Mouse (Mus musculus) urinary bladder, postnatal 25 days (tissue): ENCODE results near the gene Fsip1.

Experiments used
- DNase-seq: peaks from one replicate; pipeline ENCODE4 v3.0.0; 2022; ENCODE audit warnings: low spot score

Gene Fsip1

GRCm38 (mm10) chr2:118254516-118254915 is 2.2 kb downstream of the Fsip1 start:
- DNase-seq = no peak

GRCm38 (mm10) chr2:118248966-118249365 is 7.8 kb downstream of the Fsip1 start:
- DNase-seq = no peak

- no peak for DNase-seq
Measured at GRCm38 (mm10) chr2:118248016-118248415, 8.8 kb downstream of the Fsip1 start.

GRCm38 (mm10) chr2:118245914-118246313 is 10.9 kb downstream of the Fsip1 start:
- peak; percentile 79 for DNase-seq

- DNase-seq = no peak
Measured at GRCm38 (mm10) chr2:118236196-118236595, 20.6 kb downstream of the Fsip1 start.

GRCm38 (mm10) chr2:118235614-118236013 is 21.2 kb downstream of the Fsip1 start:
- DNase-seq = no peak

GRCm38 (mm10) chr2:118230544-118230943 is 26.2 kb downstream of the Fsip1 start:
- DNase-seq = no peak

GRCm38 (mm10) chr2:118228486-118229079 is 28.2 kb downstream of the Fsip1 start:
- DNase-seq = no peak

GRCm38 (mm10) chr2:118225316-118226041 is 31.3 kb downstream of the Fsip1 start:
- DNase-seq = no peak

- no peak for DNase-seq
Measured at GRCm38 (mm10) chr2:118217993-118218595, 38.7 kb downstream of the Fsip1 start.

- DNase-seq = no peak
Measured at GRCm38 (mm10) chr2:118209712-118210111, 47.1 kb downstream of the Fsip1 start.

GRCm38 (mm10) chr2:118208651-118209050 is 48.1 kb downstream of the Fsip1 start:
- DNase-seq = no peak

GRCm38 (mm10) chr2:118205991-118206585 is 50.7 kb downstream of the Fsip1 start:
- no peak for DNase-seq

- DNase-seq = no peak
Measured at GRCm38 (mm10) chr2:118204646-118205045, 52.1 kb downstream of the Fsip1 start.

- DNase-seq = no peak
Measured at GRCm38 (mm10) chr2:118203739-118204461, 52.9 kb downstream of the Fsip1 start.

GRCm38 (mm10) chr2:118202934-118203333 is 53.8 kb downstream of the Fsip1 start:
- DNase-seq = no peak

GRCm38 (mm10) chr2:118201983-118202382 is 54.8 kb downstream of the Fsip1 start:
- no peak for DNase-seq

- peak; percentile 75 for DNase-seq
Measured at GRCm38 (mm10) chr2:118199867-118200266, 56.9 kb downstream of the Fsip1 start.

GRCm38 (mm10) chr2:118196966-118197365 is 59.8 kb downstream of the Fsip1 start:
- DNase-seq = no peak

GRCm38 (mm10) chr2:118182136-118182535 is 74.6 kb downstream of the Fsip1 start:
- DNase-seq = no peak

GRCm38 (mm10) chr2:118179873-118180585 is 76.7 kb downstream of the Fsip1 start:
- no peak for DNase-seq

GRCm38 (mm10) chr2:118179472-118179871 is 77.3 kb downstream of the Fsip1 start:
- no peak for DNase-seq
